Mouse (Mus musculus): ENCODE data around the gene Galnt7.
A peak's percentile ranks its signal among the peaks of the same experiment; 100 is the strongest.
"Not testable (repeated sequence)": the region's sequence is repeated elsewhere in the genome, so short reads cannot be mapped to it uniquely, and the experiment has no call there.

Galnt7 gene

DNA sequence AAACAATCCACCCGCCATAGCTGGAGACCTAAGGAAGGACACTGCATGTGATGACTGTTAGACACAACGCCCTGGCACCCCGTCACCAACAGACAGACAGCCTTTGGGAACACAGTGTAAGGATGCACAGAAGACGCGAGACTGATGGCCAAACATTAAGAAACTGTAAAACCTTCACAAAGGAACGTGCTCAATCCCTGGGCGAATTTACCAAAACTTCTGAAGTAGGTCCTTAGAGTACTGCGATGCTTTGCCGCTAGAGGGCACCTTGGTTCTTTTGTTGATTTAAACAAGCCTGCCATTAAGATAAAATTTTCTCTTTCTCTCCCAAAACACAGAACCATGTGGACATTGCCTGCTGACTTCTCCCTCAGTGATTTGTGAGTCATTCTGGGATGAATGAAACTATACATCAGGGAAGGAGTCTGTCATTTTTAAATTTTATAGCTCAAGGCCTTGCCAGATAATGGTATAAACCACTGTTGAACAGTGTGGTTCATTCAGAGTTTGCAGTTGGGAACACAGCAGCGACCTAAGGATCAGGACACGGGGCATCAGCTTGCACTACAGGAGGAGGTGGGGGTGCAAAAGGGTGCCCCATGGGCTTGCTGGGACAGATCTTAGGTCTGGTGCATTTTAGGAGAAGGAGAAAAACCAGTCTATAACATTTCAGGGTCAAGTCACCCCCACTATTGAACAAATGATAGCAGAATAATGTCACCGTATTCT lies 112.6 kb downstream of the Galnt7 start:
- DNase-seq (ENCODE audit: low read depth): peak; percentile 94

DNA sequence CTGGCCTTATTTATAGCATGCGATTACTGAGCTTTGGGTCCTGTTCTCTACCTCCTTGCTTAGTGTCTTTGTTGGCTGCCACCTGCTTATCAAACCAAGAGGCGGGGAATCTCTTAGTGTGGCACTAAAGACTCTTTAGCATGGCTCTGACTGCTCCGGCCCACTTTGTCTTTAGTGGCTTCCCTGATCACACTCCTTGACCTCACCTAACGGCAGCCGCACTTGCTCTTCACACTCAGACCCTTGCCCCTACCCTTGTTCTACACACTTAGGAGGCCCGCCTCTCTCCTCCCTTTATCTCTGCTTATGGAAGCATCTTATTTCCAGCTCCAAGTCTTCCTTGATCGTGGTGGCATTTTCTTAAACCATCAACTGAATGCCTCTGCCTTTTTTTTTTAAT lies 114.2 kb downstream of the Galnt7 start:
- DNase-seq (ENCODE audit: low read depth): no peak

DNA sequence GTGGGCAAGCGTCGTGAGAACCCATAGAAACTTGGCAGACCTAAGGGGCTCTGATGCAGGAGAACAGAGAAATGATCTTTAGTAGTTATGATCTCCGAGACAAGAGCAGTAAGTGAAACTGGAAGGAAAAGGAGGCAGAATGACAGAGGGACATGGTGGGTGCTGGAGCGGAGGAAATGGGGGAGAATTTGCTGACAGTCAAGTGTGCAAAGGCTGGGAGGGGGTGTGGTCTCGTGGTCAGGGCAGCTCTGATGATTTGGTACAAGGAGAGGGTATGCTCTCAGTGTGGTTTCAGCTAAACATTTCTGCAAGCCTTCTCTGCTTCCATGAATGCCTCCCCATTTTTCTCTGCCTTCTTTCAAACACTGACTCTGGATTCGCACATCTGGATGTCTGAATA lies 116.7 kb downstream of the Galnt7 start:
- DNase-seq (ENCODE audit: low read depth): no peak

DNA sequence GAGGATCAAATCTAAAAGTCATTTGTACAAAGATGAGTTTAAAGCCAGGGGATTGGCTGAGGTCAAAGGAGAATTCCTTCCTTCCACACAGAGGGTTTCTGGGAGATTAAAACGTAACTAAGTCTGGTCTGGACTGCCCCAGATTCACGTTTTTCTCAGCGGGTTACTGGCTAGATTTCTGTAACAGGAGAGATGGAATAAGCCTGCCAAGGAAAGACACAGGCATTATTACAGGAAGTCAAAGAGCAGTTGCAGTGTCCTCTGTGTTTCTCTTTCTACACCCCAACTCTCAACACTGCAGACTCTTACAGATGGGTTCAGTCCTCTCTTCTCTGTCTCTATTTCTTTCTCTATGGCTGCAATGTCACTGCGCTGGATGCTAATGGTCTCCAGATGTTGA lies 118.3 kb downstream of the Galnt7 start:
- no peak for DNase-seq (ENCODE audit: low read depth)

DNA sequence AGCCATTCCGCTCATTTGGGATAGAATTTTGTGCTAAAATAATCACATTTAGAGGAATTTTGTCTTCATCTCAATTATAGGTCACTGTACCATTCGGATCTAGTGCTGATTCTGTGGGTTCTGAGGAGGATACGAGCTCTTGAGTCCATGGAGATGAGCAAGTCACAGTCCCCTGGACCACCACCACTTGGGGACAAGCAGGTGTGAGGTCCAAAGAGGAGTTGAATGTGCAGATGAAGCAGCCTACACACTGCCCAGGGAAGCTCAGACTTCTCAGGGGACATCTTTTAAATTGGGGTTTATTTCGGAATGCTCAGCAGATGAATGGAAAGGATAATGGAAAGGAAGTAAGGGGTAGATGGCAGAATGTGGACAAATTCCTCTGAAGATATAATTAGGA lies 119.7 kb downstream of the Galnt7 start:
- DNase-seq (ENCODE audit: low read depth): no peak

DNA sequence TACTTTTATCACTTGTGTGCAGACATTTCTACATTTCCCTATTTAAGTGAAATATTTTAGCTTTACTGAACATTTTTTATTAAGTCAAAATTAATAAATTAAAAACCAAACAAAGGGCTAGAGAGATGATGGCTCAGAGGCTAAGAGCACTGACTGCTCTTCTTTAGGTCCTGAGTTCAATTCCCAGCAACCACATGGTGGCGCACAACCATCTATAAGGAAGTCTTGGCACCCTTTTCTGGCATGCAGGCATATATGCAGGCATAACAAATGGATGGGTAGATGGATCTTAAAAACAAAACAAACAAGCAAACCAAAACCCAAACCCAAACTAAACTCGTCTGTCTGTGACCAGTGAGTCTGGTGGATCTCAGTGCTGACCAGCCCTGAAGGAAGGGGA lies 120.6 kb downstream of the Galnt7 start:
- peak; percentile 72 for DNase-seq (ENCODE audit: low read depth)

DNA sequence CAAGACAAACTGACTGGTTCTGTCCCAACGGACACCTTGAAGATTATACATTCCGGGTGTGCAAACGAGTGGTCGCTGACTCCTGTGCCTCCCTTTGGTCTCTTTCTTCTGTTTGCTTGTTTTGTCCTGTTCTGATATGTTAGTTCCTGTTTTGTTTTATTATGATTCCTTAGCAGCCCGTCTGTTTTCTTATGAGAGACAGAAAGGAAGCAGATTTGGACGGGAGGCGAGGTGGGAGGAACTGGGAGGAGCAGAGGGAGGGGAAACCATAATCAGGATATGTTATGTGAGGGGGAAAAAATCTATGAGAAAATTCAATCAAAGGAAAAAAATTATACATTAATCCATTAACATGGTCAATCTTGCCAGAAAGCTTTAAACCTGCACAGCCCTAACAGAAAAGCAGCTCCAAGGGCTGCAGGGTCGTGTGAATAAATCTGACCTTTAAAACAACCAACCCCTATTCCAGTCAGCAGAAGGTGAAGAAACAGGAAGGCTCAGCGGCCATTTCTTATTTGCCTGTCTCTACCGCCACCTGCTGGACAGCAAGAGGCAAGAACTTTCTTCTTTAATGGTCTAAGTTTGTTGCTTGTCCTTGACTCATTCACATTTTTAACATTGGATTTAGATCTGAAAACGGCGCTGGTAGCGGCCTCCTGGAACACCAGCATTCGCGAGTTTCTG lies 122.0 kb downstream of the Galnt7 start:
- peak; percentile 93 for DNase-seq (ENCODE audit: low read depth)

DNA sequence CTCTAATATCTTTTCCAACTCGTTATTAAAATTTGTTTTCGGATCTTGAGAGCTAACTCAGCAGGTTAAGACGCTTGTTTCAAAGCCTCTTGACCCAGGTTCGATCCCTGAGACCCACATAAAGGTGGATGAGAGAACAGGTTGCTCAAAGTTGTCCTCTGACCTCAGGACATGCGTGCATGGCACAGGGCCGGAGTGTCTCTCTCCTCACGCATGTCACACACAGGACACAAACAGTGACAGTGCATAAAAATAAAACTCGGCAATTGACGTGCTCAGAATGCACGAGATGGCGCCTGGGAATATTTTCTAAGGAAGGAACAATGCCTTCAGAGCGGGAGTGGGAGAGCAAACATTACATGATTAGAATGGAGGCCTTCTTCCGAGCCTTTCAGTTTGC lies 122.6 kb downstream of the Galnt7 start:
- DNase-seq (ENCODE audit: low read depth): no peak

DNA sequence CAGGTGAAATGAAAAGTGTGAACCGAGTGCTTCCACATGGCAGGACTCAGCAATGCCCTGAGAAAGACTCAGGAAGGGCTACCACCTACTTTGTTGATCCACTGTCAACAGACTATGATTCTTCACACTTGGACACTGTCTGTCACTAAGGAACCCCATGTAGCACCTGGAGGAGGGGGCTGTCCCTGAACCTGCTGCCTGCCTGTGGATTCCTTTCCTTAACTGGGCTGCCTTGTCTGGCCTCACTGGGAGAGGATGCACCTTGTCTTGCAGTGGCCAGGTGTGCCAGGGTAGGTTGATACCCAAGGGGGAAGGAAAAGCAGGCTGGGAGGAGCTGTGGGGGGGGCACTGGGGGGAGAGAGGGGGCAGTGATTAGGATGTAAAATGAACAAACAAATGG lies 124.8 kb downstream of the Galnt7 start:
- DNase-seq (ENCODE audit: low read depth): no peak

DNA sequence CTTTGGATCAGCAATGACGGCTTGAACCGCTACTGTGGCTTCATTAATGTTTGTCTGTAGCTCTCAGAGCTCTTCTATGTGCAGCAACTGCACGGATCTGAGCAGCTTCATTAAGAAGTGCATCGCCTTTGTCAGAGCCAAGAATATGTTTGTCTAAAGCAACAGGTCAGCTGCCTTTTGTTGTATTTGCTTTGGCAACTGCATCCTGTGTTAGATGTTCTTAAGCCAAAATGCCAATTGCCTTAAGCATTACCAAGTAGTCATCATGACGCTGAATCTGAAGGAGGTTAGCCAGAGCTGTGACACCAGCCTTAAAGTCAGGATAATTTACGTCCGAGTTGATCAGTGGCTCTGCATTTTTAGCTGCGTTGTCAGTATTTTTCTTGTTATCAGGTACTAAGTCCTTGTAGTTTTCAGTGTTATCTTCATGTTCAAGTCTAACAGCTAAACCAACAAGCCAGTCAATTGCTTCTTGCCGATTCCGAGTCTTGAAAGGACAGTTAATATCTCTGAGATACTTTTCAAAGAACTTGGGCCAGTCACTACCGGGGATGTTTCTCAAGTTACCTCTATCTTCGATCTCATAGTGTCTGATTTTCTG lies 132.5 kb downstream of the Galnt7 start:
- peak; percentile 55 for DNase-seq (ENCODE audit: low read depth)

DNA sequence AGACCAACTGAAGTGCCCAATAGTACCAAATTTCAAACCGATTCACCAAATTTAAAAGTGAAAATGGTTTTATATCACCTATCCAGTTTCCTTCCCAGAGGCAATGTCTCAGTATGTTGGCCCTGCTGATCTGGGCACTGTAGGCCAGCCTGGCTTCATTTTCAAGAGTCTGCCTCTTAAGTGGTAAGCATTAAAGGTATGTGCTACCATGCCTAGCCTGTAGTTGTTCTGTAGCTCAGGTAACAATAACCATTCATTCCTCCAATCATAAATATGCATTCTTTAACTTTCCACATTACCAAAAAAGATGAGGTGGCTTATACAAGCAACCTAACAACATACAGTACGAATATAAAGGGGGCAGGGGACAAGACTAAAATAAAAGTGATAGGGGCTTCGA lies 135.1 kb downstream of the Galnt7 start:
- DNase-seq (ENCODE audit: low read depth): no peak

DNA sequence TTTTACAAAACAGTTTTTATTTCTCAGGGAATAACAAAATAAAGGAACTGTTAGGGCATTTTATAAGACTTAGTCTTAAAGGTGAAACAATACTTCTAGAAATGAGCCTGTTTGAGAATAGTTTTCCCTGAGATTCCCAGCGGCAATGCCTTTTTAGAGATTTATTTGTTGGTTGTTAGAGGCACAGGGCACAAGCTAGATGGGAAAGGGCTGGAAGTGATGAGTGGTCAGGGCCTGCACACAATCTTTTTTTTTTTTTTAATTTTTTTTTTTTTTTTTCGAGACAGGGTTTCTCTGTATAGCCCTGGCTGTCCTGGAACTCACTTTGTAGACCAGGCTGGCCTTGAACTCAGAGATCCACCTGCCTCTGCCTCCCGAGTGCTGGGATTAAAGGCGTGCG lies 136.1 kb downstream of the Galnt7 start:
- not testable (repeated sequence) for DNase-seq (ENCODE audit: low read depth)

DNA sequence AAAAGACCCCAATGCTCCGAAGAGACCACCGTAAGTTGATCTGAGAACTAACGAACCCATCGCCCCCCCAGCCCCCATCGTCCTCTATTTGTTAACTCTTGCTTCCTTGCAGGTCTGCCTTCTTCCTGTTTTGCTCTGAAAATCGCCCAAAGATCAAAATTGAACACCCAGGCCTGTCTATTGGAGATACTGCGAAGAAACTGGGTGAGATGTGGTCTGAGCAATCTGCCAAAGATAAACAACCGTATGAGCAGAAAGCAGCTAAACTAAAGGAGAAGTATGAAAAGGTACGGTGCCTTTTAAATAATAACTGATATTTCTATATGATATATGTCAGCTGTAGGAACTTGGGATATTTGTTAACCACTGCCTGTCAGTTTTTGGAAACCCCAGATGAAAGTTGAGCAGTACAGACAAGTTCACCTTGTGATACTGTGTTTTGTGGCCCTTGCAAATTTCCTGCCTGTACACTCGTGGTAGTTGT lies 139.6 kb downstream of the Galnt7 start:
- DNase-seq (ENCODE audit: low read depth): not testable (repeated sequence)

DNA sequence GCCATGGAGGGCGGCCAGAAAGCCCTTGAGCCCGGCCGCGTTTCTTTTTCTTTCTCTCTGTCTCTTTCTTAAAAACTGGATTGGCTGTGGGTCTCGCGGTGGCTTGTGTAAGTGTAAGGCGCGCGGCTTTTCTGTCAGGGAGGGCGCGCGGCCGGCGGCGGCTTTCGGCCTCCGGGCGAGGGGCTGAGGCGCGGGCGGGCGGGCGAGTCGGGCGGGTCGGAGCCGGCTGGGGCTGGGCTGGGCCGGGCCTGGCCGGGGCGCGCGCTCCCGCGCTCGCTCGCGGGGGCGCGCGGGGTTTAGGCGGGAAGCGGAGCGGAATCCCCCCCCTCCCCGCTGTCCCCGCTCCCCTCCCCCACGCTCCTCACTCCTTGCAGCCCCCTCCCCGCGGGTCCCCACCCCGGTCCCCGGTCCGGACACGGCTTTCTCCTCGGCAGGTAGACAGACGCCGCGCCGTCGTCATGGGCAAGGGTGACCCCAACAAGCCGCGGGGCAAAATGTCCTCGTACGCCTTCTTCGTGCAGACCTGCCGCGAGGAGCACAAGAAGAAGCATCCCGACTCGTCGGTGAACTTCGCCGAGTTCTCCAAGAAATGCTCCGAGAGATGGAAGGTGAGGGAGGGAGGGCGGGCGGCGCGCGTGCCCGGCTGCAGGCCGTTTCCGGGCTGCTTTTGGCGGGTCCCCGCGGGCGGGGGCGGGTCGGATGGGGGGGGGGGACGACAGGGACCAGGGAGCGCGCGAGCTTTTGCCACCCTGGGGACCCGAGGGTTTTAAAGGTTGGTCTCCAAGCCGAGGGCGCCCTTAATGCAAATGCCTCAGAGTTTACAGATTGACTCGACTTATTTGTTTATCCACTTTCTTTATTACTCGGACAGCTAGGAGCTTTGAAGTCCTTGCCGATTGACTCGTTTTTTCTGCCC lies 140.4 kb downstream of the Galnt7 start:
- DNase-seq (ENCODE audit: low read depth): peak; percentile 78

DNA sequence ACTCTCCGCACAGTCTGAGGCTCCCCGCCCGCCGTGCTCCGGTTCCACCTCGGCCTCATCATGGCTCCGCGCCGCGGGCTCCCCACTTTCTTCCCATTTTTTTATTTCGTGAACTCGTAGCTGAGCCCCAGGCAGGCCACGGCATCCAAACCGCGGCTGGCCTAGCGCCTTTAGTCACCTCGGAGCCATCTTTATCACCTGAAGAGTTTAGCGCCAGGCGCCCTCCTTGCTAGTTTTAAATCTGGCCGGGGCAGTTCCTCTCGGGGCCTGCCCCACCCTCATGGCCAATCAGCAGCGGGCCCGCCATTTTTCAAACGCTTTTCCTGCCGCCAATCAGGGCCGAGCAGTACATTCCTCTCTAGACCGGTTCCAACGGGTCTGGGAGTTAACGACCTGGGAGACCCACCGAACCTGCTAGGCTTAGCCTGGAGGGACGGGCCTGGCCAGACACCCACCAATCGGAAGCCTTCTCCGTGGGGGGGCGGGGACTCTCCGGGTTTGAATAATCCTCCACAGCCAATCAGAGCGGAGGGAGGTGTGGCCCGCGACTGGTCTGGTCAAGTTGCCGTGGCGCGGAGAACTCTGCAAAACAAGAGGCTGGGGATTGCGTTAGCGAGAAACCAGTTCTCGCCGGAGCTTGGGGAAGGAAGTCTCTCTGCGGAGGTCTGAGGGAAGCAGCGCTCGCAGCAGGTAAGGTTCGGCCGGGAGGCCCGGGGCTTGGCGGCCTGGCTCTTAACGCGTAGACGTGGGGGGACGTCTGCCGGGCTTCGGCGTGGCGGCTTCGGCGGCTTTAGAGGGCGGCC lies 141.3 kb downstream of the Galnt7 start, which contains the start of gene Hmgb2:
Gene Hmgb2, plus strand, starts transcription at position 592 of the 803 bp plus-strand sequence.
- peak; percentile 100 for DNase-seq (ENCODE audit: low read depth)

DNA sequence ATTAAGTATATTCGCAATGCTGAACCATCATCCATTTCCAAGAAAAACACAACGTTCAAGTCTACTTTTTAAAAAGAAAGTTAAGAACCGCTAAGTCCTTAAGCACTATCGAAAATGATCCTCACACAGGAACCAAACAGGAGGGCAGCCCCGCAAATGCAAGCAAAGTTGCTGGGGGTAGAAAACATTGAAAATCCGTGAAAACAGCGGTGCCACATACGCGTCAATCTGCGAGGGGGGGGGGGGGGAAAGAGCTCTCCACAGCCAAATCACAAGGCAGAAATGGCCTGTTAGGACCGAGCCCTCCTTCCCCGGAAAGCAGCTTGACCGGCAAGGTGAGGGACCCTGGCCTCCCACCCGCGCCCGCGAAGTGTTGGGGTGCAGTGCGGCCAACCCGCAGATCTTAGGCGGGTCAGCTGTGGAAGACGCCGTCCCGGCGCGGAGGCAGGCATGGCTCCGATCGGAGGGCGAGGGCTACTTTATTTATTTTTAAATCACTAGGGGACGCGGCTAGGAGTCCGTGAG lies 142.0 kb downstream of the Galnt7 start:
- DNase-seq (ENCODE audit: low read depth): no peak

DNA sequence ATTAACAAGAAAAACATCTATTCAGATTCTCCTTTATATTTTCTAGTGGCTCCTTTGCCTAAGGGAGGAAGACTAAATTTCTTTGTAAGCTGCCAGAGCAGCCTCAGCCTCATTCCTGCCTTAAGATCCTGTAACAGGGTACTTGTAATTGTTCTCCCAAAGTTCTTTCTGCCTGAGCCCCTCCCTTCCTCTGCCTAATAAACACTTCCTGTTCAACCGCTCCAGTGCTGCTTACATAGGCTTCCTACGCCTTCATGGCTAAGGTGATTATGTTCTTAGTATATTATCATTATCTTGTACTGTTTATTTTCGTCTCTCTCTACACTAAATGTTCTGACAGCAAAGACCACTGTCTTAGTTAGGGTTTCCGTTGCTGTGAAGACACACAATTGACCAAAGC lies 144.2 kb downstream of the Galnt7 start:
- DNase-seq (ENCODE audit: low read depth): no peak

DNA sequence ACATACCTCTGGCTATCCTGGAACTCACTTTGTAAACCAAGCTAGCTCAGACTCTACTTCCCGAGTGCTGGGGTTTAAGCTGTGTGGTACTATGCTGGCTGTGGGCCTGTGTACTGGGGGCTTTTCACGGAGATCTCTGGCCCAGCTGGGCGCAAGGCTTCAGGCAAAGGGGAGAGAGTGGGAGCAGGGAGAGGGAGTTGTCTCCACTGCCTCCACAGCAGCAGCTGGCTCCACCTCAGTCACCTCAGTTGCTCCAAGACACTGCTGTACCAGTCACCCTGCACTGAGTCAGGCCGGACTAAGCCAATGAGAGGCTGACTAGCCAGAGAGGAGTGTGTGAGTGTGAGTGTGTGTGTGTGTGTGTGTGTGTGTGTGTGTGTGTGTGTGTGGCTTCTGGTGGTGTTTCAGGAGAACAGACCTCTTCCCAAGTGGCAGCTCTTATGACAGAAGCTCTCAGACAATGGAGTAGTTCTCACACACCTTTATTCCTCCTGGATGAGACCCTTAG lies 145.2 kb downstream of the Galnt7 start:
- DNase-seq (ENCODE audit: low read depth): no peak

DNA sequence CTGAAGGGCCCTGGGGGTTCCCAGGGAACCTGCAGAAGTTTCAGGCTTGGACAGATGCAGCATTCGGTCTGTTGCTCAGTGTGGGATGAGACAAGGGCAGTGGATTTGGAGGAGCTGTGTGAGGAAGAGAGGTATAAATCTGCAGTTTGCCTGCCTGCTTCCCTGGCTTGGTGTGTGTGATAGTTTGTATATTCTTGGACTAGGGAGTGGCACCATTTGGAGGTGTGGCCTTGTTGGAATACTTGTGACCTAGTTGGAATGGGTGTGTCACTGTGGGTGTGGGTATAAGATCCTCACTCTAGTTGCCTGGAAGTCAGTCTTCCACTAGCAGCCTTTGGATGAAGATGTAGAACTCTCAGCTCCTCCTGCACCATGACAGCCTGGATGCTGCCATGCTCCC lies 147.3 kb downstream of the Galnt7 start:
- not testable (repeated sequence) for DNase-seq (ENCODE audit: low read depth)

DNA sequence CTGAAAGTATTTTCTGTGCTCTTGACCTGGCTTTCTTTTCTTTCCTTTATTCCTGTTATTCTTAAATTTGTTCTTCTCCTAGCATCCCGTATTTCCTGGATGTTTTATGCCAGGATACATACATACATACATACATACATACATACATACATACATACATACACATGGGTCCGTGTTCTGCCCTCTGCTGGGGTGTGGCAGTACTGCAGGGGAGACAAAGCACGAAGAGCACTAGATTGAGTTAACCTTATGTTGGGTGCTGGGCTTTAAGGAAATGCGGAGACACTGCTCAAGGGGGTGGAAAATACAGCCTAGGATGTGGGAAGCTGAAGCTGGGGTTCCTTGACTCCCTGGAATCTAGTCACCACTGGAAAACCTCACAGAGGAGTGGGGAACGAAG lies 149.2 kb downstream of the Galnt7 start:
- DNase-seq (ENCODE audit: low read depth): peak; percentile 79

Measured in NIH3T3 (cell line).